Mouse (Mus musculus) adrenal gland, postnatal 4 days (tissue): ENCODE measurements around the gene Pik3c2b. TPM values are rescaled to one million over a fixed set of nuclear protein-coding genes. Genes with fewer than 3 reads are reported as not detected.
A peak's percentile ranks its signal among the peaks of the same experiment; 100 is the strongest.
"Not testable (repeated sequence)": the region's sequence is repeated elsewhere in the genome, so short reads cannot be mapped to it uniquely, and the experiment has no call there.

Experiments
- DNase-seq, 2 experiments: peaks; one replicate each; pipeline ENCODE4 v3.0.0; 2021 to 2022; ENCODE audit warnings: low spot score in 2 of 2, mixed read lengths in 2 of 2
- long read RNA-seq, 2 experiments: library from polyadenylated mRNA; stranded (forward); transcript quantifications; one replicate each; pipeline ENCODE4 v2.0.0; 2021
- total RNA-seq, 2 experiments: library from RNA; stranded (reverse); gene quantifications; 2 replicates each; pipeline ENCODE4 v1.2.3; 2021

Gene Pik3c2b
- 10 to 100 TPM; 11.0 to 11.2 TPM for total RNA-seq
- long read RNA-seq, experiment 1: 0 reads
- long read RNA-seq, experiment 2, partial matches to known transcripts: 0 of 2 reads
- long read RNA-seq, experiment 2, other reads (novel, unspliced or antisense): 2 of 2 reads

- DNase-seq: no peak
Measured at GRCm38 (mm10) chr1:133045011-133045860, at the start of gene Pik3c2b. Gene Pik3c2b (plus strand): TSS chr1:133045667.

- no peak for DNase-seq
Measured at GRCm38 (mm10) chr1:133000347-133000746, 45.1 kb upstream of the Pik3c2b start.

- no peak for DNase-seq
Measured at GRCm38 (mm10) chr1:133006571-133006970, 38.9 kb upstream of the Pik3c2b start.

GRCm38 (mm10) chr1:133011955-133012841 is 33.3 kb upstream of the Pik3c2b start:
- DNase-seq: no peak

- no peak for DNase-seq
Measured at GRCm38 (mm10) chr1:133013331-133013730, 32.1 kb upstream of the Pik3c2b start.

GRCm38 (mm10) chr1:133014196-133014595 is 31.3 kb upstream of the Pik3c2b start:
- no peak for DNase-seq

- no peak for DNase-seq
Measured at GRCm38 (mm10) chr1:133016775-133017428, 28.6 kb upstream of the Pik3c2b start.

- DNase-seq: no peak
Measured at GRCm38 (mm10) chr1:133018580-133018979, 26.9 kb upstream of the Pik3c2b start.

GRCm38 (mm10) chr1:133019312-133019711 is 26.2 kb upstream of the Pik3c2b start:
- no peak for DNase-seq

- no peak for DNase-seq
Measured at GRCm38 (mm10) chr1:133020137-133020894, 25.2 kb upstream of the Pik3c2b start.

GRCm38 (mm10) chr1:133021391-133021790 is 24.1 kb upstream of the Pik3c2b start:
- no peak for DNase-seq

GRCm38 (mm10) chr1:133021971-133022370 is 23.5 kb upstream of the Pik3c2b start:
- DNase-seq: not testable (repeated sequence)

GRCm38 (mm10) chr1:133023723-133024122 is 21.7 kb upstream of the Pik3c2b start:
- not testable (repeated sequence) for DNase-seq

- DNase-seq: no peak
Measured at GRCm38 (mm10) chr1:133024426-133024825, 21.0 kb upstream of the Pik3c2b start.

- DNase-seq: peak; percentile 59 to 76
Measured at GRCm38 (mm10) chr1:133025051-133025795, 20.2 kb upstream of the Pik3c2b start.

GRCm38 (mm10) chr1:133025796-133026190 is 19.7 kb upstream of the Pik3c2b start:
- not testable (repeated sequence) for DNase-seq

- DNase-seq: no peak
Measured at GRCm38 (mm10) chr1:133027126-133027525, 18.3 kb upstream of the Pik3c2b start.

- no peak for DNase-seq
Measured at GRCm38 (mm10) chr1:133027980-133028379, 17.5 kb upstream of the Pik3c2b start.

- no peak for DNase-seq
Measured at GRCm38 (mm10) chr1:133029744-133030143, 15.7 kb upstream of the Pik3c2b start.

- DNase-seq: no peak
Measured at GRCm38 (mm10) chr1:133030461-133030860, 15.0 kb upstream of the Pik3c2b start, which contains the start of gene Mdm4. Gene Mdm4 (minus strand): TSS chr1:133030561.
